ENCODE assay signal across 8 mouse cellular contexts in genomic region chr7:102222336-102222735, GRCm38 (mm10). TPM values are rescaled to one million over a fixed set of nuclear protein-coding genes. Genes with fewer than 3 reads are reported as not detected.
DNase-seq lines count a peak whose midpoint lies in the region; ATAC-seq and TF ChIP-seq lines count a peak whose summit lies in the region.

No protein-coding gene starts in this region.

- intact Hi-C loops in left cerebral cortex, postnatal 4 days (cut with DNase I), result no loop called here

- no peaks in the 10 kb centered on the region for H3K36me3 ChIP-seq in forebrain, embryonic 14.5 days (ENCODE audit: control insufficient read depth, insufficient read depth, low read length)
- H3K36me3 ChIP-seq in intestine, embryonic 14.5 days (ENCODE audit: control insufficient read depth, insufficient read depth, low read length), result peaks cover 6% of the 10 kb centered on the region; the same call in 1 of the 2 replicates
- H3K36me3 ChIP-seq in neural tube, embryonic 14.5 days (ENCODE audit: control insufficient read depth, insufficient read depth, low read length), result no peaks in the 10 kb centered on the region

- peak overlapping the region; percentile 74 for H3K9ac ChIP-seq in forebrain, embryonic 14.5 days (ENCODE audit: low read length)
- peak overlapping the region; percentile 54 for H3K9ac ChIP-seq in intestine, embryonic 14.5 days (ENCODE audit: low read length)
- peak overlapping the region; percentile 73; the same call in 1 of the 2 replicates for H3K9ac ChIP-seq in neural tube, embryonic 14.5 days (replicated peaks; ENCODE audit: low read depth, low read length)

- peak; percentile 77 for ATAC-seq in forebrain, embryonic 14.5 days
- ATAC-seq in intestine, embryonic 14.5 days (replicated peaks; ENCODE audit: low FRiP score, low TSS enrichment, low read depth), result peak; percentile 61
- ATAC-seq in neural tube, embryonic 14.5 days (ENCODE audit: low read depth), result peak; percentile 80

- TF ChIP-seq POLR2A in brain, embryonic 14.5 days (IDR thresholded peaks at IDR 0.05; ENCODE audit: borderline replicate concordance, extremely low read depth, insufficient read depth, insufficient read length, poor library complexity, severe bottlenecking), result no peak
- TF ChIP-seq POLR2A in lung, adult 2 months (IDR thresholded peaks at IDR 0.05; ENCODE audit: borderline replicate concordance, extremely low read depth, low read depth, low read length), result no peak

- H3K4me3 ChIP-seq in forebrain, embryonic 14.5 days (ENCODE audit: low read depth, low read length), result peak overlapping the region; percentile 60
- H3K4me3 ChIP-seq in intestine, embryonic 14.5 days (ENCODE audit: low read depth, low read length), result peak overlapping the region; percentile 45
- no peak overlapping the region for H3K4me3 ChIP-seq in lung, adult 2 months (replicated peaks; ENCODE audit: extremely low read depth, low read depth, low read length)
- peak overlapping the region; percentile 61 for H3K4me3 ChIP-seq in neural tube, embryonic 14.5 days (ENCODE audit: low read depth, low read length)

- no peak overlapping the region for H3K27ac ChIP-seq in forebrain, embryonic 14.5 days (ENCODE audit: low read depth, low read length)
- H3K27ac ChIP-seq in intestine, embryonic 14.5 days (ENCODE audit: low read depth), result peak overlapping the region; percentile 48; the same call in 1 of the 2 replicates
- no peak overlapping the region for H3K27ac ChIP-seq in neural tube, embryonic 14.5 days (ENCODE audit: low read depth, low read length)

- no peaks in the 10 kb centered on the region for H3K4me1 ChIP-seq in forebrain, embryonic 14.5 days (ENCODE audit: control insufficient read depth, insufficient read depth, low read length)
- H3K4me1 ChIP-seq in intestine, embryonic 14.5 days (replicated peaks; ENCODE audit: control insufficient read depth, insufficient read depth, low read length), result no peaks in the 10 kb centered on the region
- peaks cover 9% of the 10 kb centered on the region for H3K4me1 ChIP-seq in lung, adult 2 months (ENCODE audit: control insufficient read depth, insufficient read depth, low read length)
- no peaks in the 10 kb centered on the region for H3K4me1 ChIP-seq in neural tube, embryonic 14.5 days (ENCODE audit: control insufficient read depth, insufficient read depth, low read length)

- H3K4me2 ChIP-seq in forebrain, embryonic 14.5 days (ENCODE audit: low read length), result peak overlapping the region; percentile 88
- peak overlapping the region; percentile 95 for H3K4me2 ChIP-seq in intestine, embryonic 14.5 days (ENCODE audit: low read length)
- H3K4me2 ChIP-seq in neural tube, embryonic 14.5 days (ENCODE audit: low read depth, low read length), result peak overlapping the region; percentile 77

- no peaks in the 10 kb centered on the region for H3K9me3 ChIP-seq in forebrain, embryonic 14.5 days (replicated peaks; ENCODE audit: control insufficient read depth, low read length)
- H3K9me3 ChIP-seq in intestine, embryonic 14.5 days (ENCODE audit: control insufficient read depth, low read length), result no peaks in the 10 kb centered on the region
- no peaks in the 10 kb centered on the region for H3K9me3 ChIP-seq in neural tube, embryonic 14.5 days (ENCODE audit: control insufficient read depth, low read length)

- peak; percentile 50; the same call in 1 of the 2 replicates for TF ChIP-seq CTCF in brain, embryonic 14.5 days (IDR thresholded peaks at IDR 0.05; ENCODE audit: borderline replicate concordance, extremely low read depth, insufficient read depth, insufficient read length)
- TF ChIP-seq CTCF in lung, adult 2 months (IDR thresholded peaks at IDR 0.05; ENCODE audit: insufficient read depth, low read length), result peak; percentile 55

- no peaks in the 10 kb centered on the region for H3K27me3 ChIP-seq in forebrain, embryonic 14.5 days (replicated peaks; ENCODE audit: control insufficient read depth, insufficient read depth, low read length)
- H3K27me3 ChIP-seq in intestine, embryonic 14.5 days (replicated peaks; ENCODE audit: control insufficient read depth, insufficient read depth, low read length), result no peaks in the 10 kb centered on the region
- H3K27me3 ChIP-seq in neural tube, embryonic 14.5 days (ENCODE audit: control insufficient read depth, insufficient read depth, low read length), result no peaks in the 10 kb centered on the region

- peak; percentile 48 for DNase-seq in left cerebral cortex, postnatal 4 days
- DNase-seq in left cerebral cortex, adult 9 months (ENCODE audit: low spot score in 2 of 2), result no peak
- DNase-seq in brain, embryonic 14.5 days (ENCODE audit: low read depth), result peak; percentile 79
- peak; percentile 76 for DNase-seq in forebrain, embryonic 14.5 days (ENCODE audit: low spot score)
- peak; percentile 60 for DNase-seq in intestine, embryonic 14.5 days (ENCODE audit: low spot score)
- no peak for DNase-seq in lung, adult 2 months
- DNase-seq in urinary bladder, postnatal 25 days (ENCODE audit: low spot score), result no peak

- WGBS in forebrain, embryonic 14.5 days, result under 1% methylated on average over 6 of the region's 13 CpGs
- WGBS in intestine, embryonic 14.5 days, result under 1% methylated on average over 7 of the region's 13 CpGs
- 0% methylated on average over 9 of the region's 13 CpGs for WGBS in lung, adult 2 months
- under 1% methylated on average over 9 of the region's 13 CpGs for WGBS in neural tube, embryonic 14.5 days

RNA-seq across cellular contexts. Expression of gene Pgap2, which starts 12.3 kb away (rescaled TPM):
- total RNA-seq in left cerebral cortex, postnatal 4 days (2021), result 10 to 100 TPM; 36.7 to 39.0 TPM
- polyA plus RNA-seq in brain, embryonic 14.5 days (2012; rRNA removed), result 59.4 and 67.0 TPM in 2 replicates
- 53.3 and 54.1 TPM in 2 replicates for polyA plus RNA-seq in forebrain, embryonic 14.5 days (2014; fragmentation: Nextera tagmentation; extraction: Ambion mirVana)
- polyA plus RNA-seq in intestine, embryonic 14.5 days (2014; fragmentation: Nextera tagmentation; extraction: Ambion mirVana), result 88.9 and 92.6 TPM in 2 replicates
- polyA plus RNA-seq in lung, adult 2 months (2012; rRNA removed), result 147 and 180 TPM in 2 replicates
- polyA plus RNA-seq in neural tube, embryonic 14.5 days (2014; fragmentation: Nextera tagmentation; extraction: Ambion mirVana), result 57.4 and 59.2 TPM in 2 replicates

RNA-seq across cellular contexts. Expression of gene Nup98, which starts 12.4 kb away (rescaled TPM):
- total RNA-seq in left cerebral cortex, postnatal 4 days (2021), result 10 to 100 TPM; 39.4 to 41.2 TPM
- 18.7 and 26.0 TPM in 2 replicates for polyA plus RNA-seq in brain, embryonic 14.5 days (2012; rRNA removed)
- polyA plus RNA-seq in forebrain, embryonic 14.5 days (2014; fragmentation: Nextera tagmentation; extraction: Ambion mirVana), result 21.6 and 26.2 TPM in 2 replicates
- polyA plus RNA-seq in intestine, embryonic 14.5 days (2014; fragmentation: Nextera tagmentation; extraction: Ambion mirVana), result 46.6 and 52.1 TPM in 2 replicates
- polyA plus RNA-seq in lung, adult 2 months (2012; rRNA removed), result 14.2 and 17.8 TPM in 2 replicates
- polyA plus RNA-seq in neural tube, embryonic 14.5 days (2014; fragmentation: Nextera tagmentation; extraction: Ambion mirVana), result 26.8 and 29.0 TPM in 2 replicates

RNA-seq across cellular contexts. Expression of gene Rhog, which starts 33.5 kb away (rescaled TPM):
- 10 to 100 TPM; 11.3 to 12.3 TPM for total RNA-seq in left cerebral cortex, postnatal 4 days (2021)
- 12.5 and 18.0 TPM in 2 replicates for polyA plus RNA-seq in brain, embryonic 14.5 days (2012; rRNA removed)
- polyA plus RNA-seq in forebrain, embryonic 14.5 days (2014; fragmentation: Nextera tagmentation; extraction: Ambion mirVana), result 22.0 and 24.8 TPM in 2 replicates
- 63.7 and 65.0 TPM in 2 replicates for polyA plus RNA-seq in intestine, embryonic 14.5 days (2014; fragmentation: Nextera tagmentation; extraction: Ambion mirVana)
- 101 and 113 TPM in 2 replicates for polyA plus RNA-seq in lung, adult 2 months (2012; rRNA removed)
- polyA plus RNA-seq in neural tube, embryonic 14.5 days (2014; fragmentation: Nextera tagmentation; extraction: Ambion mirVana), result 11.4 and 19.4 TPM in 2 replicates

RNA-seq across cellular contexts. Expression of gene Stim1, which starts 45.3 kb away (rescaled TPM):
- total RNA-seq in left cerebral cortex, postnatal 4 days (2021), result 10 to 100 TPM; 43.5 to 45.7 TPM
- 18.6 and 22.9 TPM in 2 replicates for polyA plus RNA-seq in brain, embryonic 14.5 days (2012; rRNA removed)
- polyA plus RNA-seq in forebrain, embryonic 14.5 days (2014; fragmentation: Nextera tagmentation; extraction: Ambion mirVana), result 6.5 and 8.8 TPM in 2 replicates
- polyA plus RNA-seq in intestine, embryonic 14.5 days (2014; fragmentation: Nextera tagmentation; extraction: Ambion mirVana), result 22.4 and 23.6 TPM in 2 replicates
- 74.0 and 78.7 TPM in 2 replicates for polyA plus RNA-seq in lung, adult 2 months (2012; rRNA removed)
- 12.1 and 17.5 TPM in 2 replicates for polyA plus RNA-seq in neural tube, embryonic 14.5 days (2014; fragmentation: Nextera tagmentation; extraction: Ambion mirVana)

Comparison
In these comparisons a context has a peak if more than half of its experiments do, and no peak if none do; other contexts are left out.
1. DNase-seq: peak in left cerebral cortex, postnatal 4 days (single experiment), brain, embryonic 14.5 days (single experiment), forebrain, embryonic 14.5 days (single experiment) and intestine, embryonic 14.5 days (single experiment); none in left cerebral cortex, adult 9 months (0 of 2), lung, adult 2 months (single experiment) and urinary bladder, postnatal 25 days (single experiment).
2. Peak in every context shown above with its lines, with median percentiles within 50 percentile points of each other: ATAC-seq, H3K4me2 ChIP-seq and H3K9ac ChIP-seq.